Mouse (Mus musculus) embryonic fibroblast, embryonic 13.5 days (primary cell): ENCODE data around the gene Upk3a.
"Not testable (repeated sequence)": the region's sequence is repeated elsewhere in the genome, so short reads cannot be mapped to it uniquely, and the experiment has no call there.

Experiments
- CTCF ChIP-seq: IDR thresholded peaks from 2 replicates; pipeline ENCODE4 v1.5.1; 2011; ENCODE audit warnings: mild to moderate bottlenecking, control low read depth, low read length, moderate library complexity, borderline replicate concordance; ENCODE audit not compliant: insufficient read depth
- POLR2A ChIP-seq: IDR thresholded peaks from 2 replicates; pipeline ENCODE4 v1.6.1; 2011; ENCODE audit warnings: low read depth, mild to moderate bottlenecking, control low read depth, low read length, moderate library complexity

DNA sequence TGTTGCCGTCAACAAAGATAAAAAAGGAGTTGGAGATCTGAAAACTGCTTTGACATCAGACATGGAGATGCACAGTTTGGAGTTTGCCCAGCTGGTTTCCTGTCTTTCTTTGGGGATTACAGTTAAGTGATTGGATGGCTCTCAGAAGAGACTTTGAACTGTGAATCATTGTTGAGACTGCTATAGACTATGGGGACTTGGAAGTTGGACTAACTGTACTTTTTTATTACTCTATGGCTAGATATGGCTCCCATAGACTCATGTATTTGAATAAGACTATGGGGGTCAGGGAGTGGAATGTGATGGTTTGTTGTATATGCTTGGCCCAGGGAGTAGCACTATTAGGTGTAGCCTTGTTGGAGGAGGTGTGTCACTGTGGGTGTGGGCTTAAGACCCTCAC, 13.7 kb downstream of the Upk3a start:
- TF ChIP-seq CTCF, POLR2A: not testable (repeated sequence)
